Mouse (Mus musculus): ENCODE data around the gene Glycam1.

Glycam1 gene

GRCm38 (mm10) chr15:103519386-103520378 lies 45.2 kb downstream of the Glycam1 start:
- no peak for DNase-seq (ENCODE audit: low spot score)

- no peak for DNase-seq (ENCODE audit: low spot score)
Measured at GRCm38 (mm10) chr15:103518600-103519385, 46.1 kb downstream of the Glycam1 start.

DNA sequence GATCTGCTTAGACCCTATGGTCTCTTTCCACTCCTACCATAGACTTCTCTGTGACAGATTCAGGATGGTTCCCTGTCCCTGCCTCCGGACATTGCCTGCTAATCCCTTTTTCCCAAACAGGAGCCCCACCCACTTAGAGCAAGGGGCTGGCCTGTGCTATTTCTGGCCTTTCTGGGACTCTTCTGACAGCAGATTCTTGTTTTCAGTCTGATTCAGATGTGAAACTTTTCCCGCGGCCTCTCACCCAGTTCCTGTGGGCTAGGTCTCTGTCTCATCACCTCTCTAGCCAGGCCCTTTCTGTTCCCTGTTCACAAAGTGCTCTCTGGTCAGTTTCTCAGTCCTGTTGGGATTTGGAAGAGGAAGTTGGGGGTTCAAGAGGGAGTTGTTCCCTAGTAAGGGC lies 50.0 kb downstream of the Glycam1 start:
- DNase-seq (ENCODE audit: low spot score), result peak; percentile 32

DNA sequence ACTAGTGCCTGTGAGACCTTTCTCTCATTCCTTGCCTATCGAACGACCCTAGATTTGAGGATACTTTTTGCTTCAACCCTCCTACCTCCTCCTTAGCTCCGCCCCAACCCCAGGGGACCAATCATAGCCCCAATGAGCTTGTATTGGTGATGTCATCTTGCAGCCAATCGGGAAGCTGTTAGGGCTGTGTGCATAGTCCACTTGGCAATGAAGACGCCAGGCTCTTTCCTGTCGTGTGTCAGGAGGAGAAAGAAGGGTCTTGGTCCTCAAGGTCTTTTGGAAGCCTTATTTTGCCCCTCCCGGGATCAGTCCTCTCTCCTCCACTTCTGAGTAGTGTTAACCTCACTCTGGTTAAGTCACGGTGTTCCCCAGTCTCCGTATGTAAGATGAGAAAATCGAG lies 50.8 kb downstream of the Glycam1 start:
- peak; percentile 73 for DNase-seq (ENCODE audit: low spot score)

DNA sequence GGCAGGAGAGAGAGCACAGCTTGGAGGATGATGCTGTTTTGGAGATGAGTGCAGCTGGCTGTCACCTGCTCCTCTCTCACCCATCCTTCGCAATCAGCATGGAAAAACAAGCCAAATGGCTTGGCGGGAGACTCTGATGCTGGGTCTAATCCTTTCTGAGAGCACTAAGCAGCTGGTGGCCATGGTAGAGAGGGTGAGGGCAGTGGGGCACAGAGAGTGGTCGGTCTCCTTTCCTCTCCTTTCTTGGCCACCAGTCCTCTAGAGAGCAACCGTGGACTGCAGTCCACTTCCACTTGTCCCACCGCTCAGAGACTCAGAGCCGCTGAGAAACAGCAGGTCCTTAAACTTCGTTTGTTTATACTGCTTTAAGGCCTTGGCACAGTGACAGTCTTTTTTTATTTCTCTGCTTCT lies 51.3 kb downstream of the Glycam1 start:
- DNase-seq (ENCODE audit: low spot score), result no peak
